Mouse (Mus musculus) limb, embryonic 11.5 days (tissue): ENCODE measurements around the gene Bak1. TPM values are rescaled to one million over a fixed set of nuclear protein-coding genes. Genes with fewer than 3 reads are reported as not detected.
A peak's percentile ranks its signal among the peaks of the same experiment; 100 is the strongest.

Experiments used
- ATAC-seq: fragments of 200-750 bp; cut with Nextera tagmentation; 2 replicates; pipeline ENCODE4 v1.8.0; 2017; ENCODE audit warnings: low read depth; ENCODE audit not compliant: insufficient number of reproducible peaks, low FRiP score, low TSS enrichment
- DNase-seq: peaks from one replicate; pipeline ENCODE4 v3.0.0-alpha.2; 2015; ENCODE audit warnings: low spot score
- H3K27ac ChIP-seq: fragments of 300-500 bp; sonication (generic); replicated peaks from 2 replicates; pipeline ENCODE4 v1.5.1; 2014; ENCODE audit warnings: low read depth, mild to moderate bottlenecking, low read length
- H3K27me3 ChIP-seq: fragments of 300-500 bp; sonication (generic); 2 replicates; pipeline ENCODE4 v1.6.1; 2014; ENCODE audit warnings: mild to moderate bottlenecking, low read length, mixed read lengths; ENCODE audit not compliant: control insufficient read depth, insufficient read depth
- H3K36me3 ChIP-seq: fragments of 300-500 bp; sonication (generic); 2 replicates; pipeline ENCODE4 v1.6.1; 2014; ENCODE audit warnings: mild to moderate bottlenecking, low read length, moderate library complexity, mixed read lengths; ENCODE audit not compliant: control insufficient read depth, insufficient read depth
- H3K4me1 ChIP-seq: fragments of 300-500 bp; sonication (generic); 2 replicates; pipeline ENCODE4 v1.6.1; 2014; ENCODE audit warnings: low read length, mixed read lengths; ENCODE audit not compliant: control insufficient read depth, insufficient read depth
- H3K4me2 ChIP-seq: fragments of 300-500 bp; sonication (generic); 2 replicates; pipeline ENCODE4 v1.6.1; 2014; ENCODE audit warnings: low read depth, mild to moderate bottlenecking, moderate library complexity; ENCODE audit not compliant: severe bottlenecking
- H3K4me3 ChIP-seq: fragments of 300-500 bp; sonication (generic); 2 replicates; pipeline ENCODE4 v1.5.1; 2014; ENCODE audit warnings: low read depth, low read length
- H3K9ac ChIP-seq: fragments of 300-500 bp; sonication (generic); 2 replicates; pipeline ENCODE4 v1.6.1; 2014; ENCODE audit warnings: mild to moderate bottlenecking, low read length
- H3K9me3 ChIP-seq: fragments of 300-500 bp; sonication (generic); 2 replicates; pipeline ENCODE4 v1.6.1; 2016; ENCODE audit warnings: low read length; ENCODE audit not compliant: control insufficient read depth
- WGBS: fragments of 180-500 bp; shearing (Covaris S2); extraction: QIAGEN DNeasy Blood & Tissue Kit; methylation state at CpG from one replicate; pipeline ENCODE4 v1.1.7; 2014; 5-methylcytosine and 5-hydroxymethylcytosine counted together
- polyA plus RNA-seq: library from polyadenylated mRNA; unstranded; fragments of >200 nt; fragmentation: Nextera tagmentation; extraction: Ambion mirVana; gene quantifications from 2 replicates; pipeline ENCODE4 v1.2.1, GENCODE M21; 2014

The Bak1 gene
- 10.9 and 15.6 TPM in 2 replicates for polyA plus RNA-seq

DNA sequence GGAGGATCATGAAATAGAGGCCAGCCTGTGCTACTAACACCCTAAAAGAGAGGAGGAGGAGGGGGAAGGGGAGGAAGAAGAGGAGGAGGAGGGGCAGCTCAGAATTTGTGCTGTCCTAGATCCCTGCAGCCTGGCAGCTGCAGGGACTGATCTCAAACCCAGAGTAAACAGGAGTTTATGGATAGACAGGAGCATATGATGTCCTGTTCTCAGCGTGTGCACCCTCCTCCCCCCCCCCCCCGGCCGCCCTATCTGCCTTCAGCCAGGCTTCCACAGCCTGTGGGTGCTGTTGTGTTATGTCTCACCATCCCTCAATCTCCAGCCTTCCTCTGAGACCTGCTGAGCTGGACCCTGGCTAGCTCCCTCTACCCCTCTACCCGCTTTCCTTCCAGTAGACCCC, at the start of gene Bak1:
Gene Bak1 (minus strand): TSS at position 101 of the 400 bp plus-strand sequence.
- Histone ChIP-seq H3K4me3 (peak within 1 kb of the TSS; percentile 79), H3K9ac (peak within 1 kb of the TSS; percentile 96), H3K9me3 (no peaks in the 10 kb centered on the region), H3K27me3 (no peaks in the 10 kb centered on the region), H3K27ac (peak within 1 kb of the TSS; percentile 79), H3K4me2 (peak within 1 kb of the TSS; percentile 89), H3K36me3 (peaks cover 8% of the 10 kb centered on the region), H3K4me1 (peaks cover 7% of the 10 kb centered on the region)
- DNase-seq (no peak), ATAC-seq (0 out of 2 replicates have a peak, but pooled peaks have one; percentile 20)
- WGBS, result 75% methylated on average over 4 of the region's 4 CpGs

DNA sequence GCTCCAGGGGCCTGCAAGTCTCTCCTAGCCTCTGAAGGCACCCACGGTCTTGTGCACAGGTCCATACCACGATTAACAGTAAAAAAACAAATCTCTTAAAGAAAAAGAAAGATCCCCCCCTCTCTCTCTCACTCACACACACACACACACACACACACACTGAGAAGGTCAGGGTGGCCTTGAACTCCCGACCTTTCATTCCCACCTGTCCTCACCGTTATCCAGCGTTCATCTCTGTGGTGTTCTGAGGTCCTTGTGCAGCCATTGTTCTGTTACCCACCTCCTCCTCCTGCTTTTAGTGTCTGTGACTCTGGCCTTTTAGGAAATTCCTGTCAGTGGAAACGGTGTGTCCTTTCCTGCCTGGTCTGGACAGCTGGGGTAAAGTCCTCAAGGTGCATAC, 49.7 kb upstream of the Bak1 start:
- ATAC-seq, result no peak
- no peaks in the 10 kb centered on the region for H3K36me3 ChIP-seq
- H3K27ac ChIP-seq, result no peak overlapping the region
- no peak overlapping the region for H3K9ac ChIP-seq
- H3K4me1 ChIP-seq, result no peaks in the 10 kb centered on the region
- no peaks in the 10 kb centered on the region for H3K9me3 ChIP-seq
- DNase-seq, result no peak
- no peak overlapping the region for H3K4me3 ChIP-seq
- H3K27me3 ChIP-seq, result no peaks in the 10 kb centered on the region
- WGBS, result 83% methylated on average over 6 of the region's 6 CpGs
- no peak overlapping the region for H3K4me2 ChIP-seq

DNA sequence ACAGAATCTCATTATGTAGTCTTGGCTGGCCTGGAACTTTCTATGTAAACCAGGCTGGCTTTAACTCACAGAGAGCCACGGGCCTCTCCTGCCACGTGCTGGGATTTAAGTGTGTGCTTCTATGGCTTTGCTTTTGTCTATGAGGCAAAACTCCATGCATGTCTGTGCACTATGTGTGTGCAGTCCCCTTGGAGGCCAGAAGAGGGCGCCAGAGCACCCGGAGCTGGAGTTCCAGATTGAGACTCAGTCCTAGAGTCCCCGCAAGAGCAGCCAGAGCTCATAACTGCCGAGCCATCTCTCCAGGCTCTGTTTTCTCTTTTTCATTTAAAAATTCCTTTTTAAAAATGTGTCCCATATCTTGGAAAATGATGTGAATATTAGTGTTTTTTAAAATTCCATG, 49.1 kb upstream of the Bak1 start:
- no peak for ATAC-seq
- Histone ChIP-seq H3K4me1 (no peaks in the 10 kb centered on the region), H3K9ac (no peak overlapping the region), H3K4me2 (no peak overlapping the region), H3K27me3 (no peaks in the 10 kb centered on the region), H3K36me3 (no peaks in the 10 kb centered on the region), H3K9me3 (no peaks in the 10 kb centered on the region), H3K27ac (no peak overlapping the region), H3K4me3 (no peak overlapping the region)
- no peak for DNase-seq
- WGBS, result 87% methylated on average over 6 of the region's 6 CpGs

DNA sequence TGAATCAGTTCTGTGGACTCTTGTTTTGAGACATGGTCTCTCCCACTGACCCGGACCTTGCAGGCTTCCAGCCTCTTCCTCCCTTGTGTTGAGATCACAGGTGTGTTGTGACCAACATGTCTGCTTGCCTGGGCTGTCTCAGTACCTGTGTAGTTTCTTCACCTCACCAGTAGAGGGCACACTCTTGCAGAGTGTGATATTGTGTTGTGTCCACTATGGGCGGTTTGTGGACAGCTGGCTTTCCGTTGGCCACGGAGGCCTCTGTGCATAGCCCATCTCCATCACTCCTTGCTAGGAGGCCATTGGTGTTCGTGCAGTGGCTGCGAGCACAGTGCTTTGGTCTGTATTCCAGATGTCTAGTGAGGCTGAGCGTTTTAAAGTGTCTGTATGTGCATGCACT, 48.3 kb upstream of the Bak1 start:
- ATAC-seq (no peak), DNase-seq (no peak)
- Histone ChIP-seq H3K27me3 (no peaks in the 10 kb centered on the region), H3K4me3 (no peak overlapping the region), H3K36me3 (no peaks in the 10 kb centered on the region), H3K4me1 (no peaks in the 10 kb centered on the region), H3K9me3 (no peaks in the 10 kb centered on the region), H3K9ac (no peak overlapping the region), H3K4me2 (no peak overlapping the region), H3K27ac (no peak overlapping the region)
- 95% methylated on average over 7 of the region's 7 CpGs for WGBS

DNA sequence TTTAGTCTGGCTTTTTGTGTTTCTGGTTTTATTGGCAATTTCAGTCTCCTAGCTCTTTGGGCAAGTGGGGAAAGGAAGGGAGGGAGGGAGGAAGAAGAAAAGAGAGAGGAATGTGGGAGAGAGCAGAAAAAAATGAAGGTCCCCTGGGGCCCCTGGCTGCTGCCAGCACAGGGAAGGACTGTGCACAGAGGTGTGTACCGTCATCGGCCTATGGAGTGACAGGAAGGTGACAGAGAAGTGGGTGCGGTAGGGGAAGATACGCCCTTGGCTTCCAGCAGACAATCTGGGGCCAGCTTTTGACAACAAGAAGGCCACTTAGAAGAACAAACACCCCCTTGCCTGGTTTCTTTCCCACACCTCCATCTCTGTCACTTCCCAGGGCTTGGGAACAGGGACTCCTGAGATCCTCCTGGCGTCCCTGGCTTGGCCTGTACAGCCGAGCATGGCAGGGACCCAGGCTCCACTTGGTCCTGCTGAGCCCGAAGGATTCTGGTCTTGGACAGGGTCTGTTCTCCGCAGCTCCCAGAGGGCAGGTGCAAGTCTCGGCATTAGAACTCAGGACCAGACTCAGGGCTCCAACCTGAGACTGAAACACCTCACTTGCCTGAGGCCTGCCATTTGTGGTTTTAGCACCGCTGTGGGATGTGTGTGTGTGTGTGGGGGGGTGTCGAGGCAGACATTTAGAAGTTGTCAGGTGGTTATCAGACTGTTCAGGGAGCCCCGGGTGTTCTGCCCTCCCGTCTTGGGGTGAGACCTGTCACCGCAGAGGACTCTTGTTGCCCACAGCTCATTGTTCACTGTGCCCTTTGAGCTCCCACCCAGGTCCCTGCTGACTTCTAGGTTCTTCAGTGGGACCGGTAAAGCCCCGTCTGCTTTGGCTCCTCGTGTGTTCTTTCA, 46.3 kb upstream of the Bak1 start:
- no peak overlapping the region for H3K27ac ChIP-seq
- H3K4me1 ChIP-seq, result no peaks in the 10 kb centered on the region
- H3K27me3 ChIP-seq, result no peaks in the 10 kb centered on the region
- no peak overlapping the region for H3K9ac ChIP-seq
- no peak overlapping the region for H3K4me2 ChIP-seq
- ATAC-seq, result no peak
- no peaks in the 10 kb centered on the region for H3K9me3 ChIP-seq
- H3K4me3 ChIP-seq, result no peak overlapping the region
- 77% methylated on average over 17 of the region's 17 CpGs for WGBS
- H3K36me3 ChIP-seq, result no peaks in the 10 kb centered on the region
- no peak for DNase-seq

DNA sequence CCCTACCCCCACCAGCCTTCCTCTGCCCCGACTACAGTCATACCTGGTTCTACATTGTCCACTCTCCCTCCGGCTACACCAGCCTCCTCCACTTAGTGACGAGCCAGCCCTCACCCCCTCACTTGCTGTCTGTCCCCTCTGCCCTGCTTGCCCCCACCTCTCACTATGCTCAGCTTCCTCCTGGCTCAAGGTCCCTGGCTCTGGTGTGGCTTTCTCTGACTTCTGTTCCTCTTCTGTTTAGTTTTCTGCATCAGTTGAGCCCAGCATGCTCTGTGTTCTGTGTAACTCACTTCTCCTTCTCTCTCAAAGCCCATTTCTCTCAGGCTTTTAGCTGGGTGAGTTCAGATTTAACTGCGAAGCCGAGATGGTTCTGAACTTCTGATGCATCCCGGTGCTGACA, 45.4 kb upstream of the Bak1 start:
- H3K4me3 ChIP-seq, result no peak overlapping the region
- no peaks in the 10 kb centered on the region for H3K4me1 ChIP-seq
- H3K4me2 ChIP-seq, result no peak overlapping the region
- DNase-seq (no peak), ATAC-seq (no peak)
- H3K9me3 ChIP-seq, result no peaks in the 10 kb centered on the region
- H3K36me3 ChIP-seq, result no peaks in the 10 kb centered on the region
- H3K27me3 ChIP-seq, result no peaks in the 10 kb centered on the region
- H3K9ac ChIP-seq, result no peak overlapping the region
- H3K27ac ChIP-seq, result no peak overlapping the region
- WGBS, result 81% methylated on average over 6 of the region's 6 CpGs

DNA sequence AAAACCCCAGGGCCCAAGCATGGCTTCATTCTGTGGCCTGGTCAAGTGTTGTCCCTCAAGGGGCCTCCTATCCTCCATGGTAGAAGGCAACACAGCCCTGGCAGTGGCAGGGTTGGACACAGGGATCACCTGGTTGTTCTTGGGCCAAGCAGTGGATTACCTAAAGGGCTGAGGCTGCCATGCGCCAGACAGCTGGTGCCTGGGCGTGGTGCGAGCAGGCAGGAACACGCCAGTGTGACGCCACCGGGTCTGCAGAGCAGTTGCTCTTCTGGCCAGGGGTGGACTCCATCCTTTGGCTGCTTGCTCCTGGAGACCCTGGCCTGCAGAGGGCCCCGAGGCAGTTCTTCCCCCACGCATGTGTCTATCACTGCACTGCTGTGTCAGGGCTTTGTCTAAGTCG, 45.0 kb upstream of the Bak1 start:
- WGBS, result 75% methylated on average over 9 of the region's 9 CpGs
- no peaks in the 10 kb centered on the region for H3K4me1 ChIP-seq

DNA sequence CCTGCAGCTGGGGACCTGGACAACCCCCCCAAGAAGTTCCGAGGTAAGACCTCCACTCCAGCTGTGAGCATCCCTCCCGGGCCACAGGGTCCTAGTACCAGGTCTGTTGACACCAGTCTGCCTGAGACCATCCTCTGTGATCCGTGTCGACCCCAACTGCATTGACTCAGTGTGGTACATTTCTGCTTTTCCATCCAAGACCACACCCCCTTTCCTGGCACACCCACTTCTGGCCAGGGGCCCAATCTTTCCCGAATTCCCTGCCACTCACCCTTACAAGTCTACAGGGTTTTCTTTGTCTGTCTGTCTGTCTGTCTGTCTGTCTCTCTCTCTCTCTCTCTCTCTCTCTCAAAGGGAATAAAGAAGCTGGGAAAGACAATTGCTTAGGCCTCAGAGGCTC, 44.3 kb upstream of the Bak1 start:
- Histone ChIP-seq H3K27ac (no peak overlapping the region), H3K4me3 (no peak overlapping the region), H3K36me3 (no peaks in the 10 kb centered on the region), H3K4me1 (no peaks in the 10 kb centered on the region), H3K4me2 (no peak overlapping the region), H3K9ac (no peak overlapping the region), H3K9me3 (no peaks in the 10 kb centered on the region), H3K27me3 (no peaks in the 10 kb centered on the region)
- DNase-seq, result no peak
- 84% methylated on average over 5 of the region's 5 CpGs for WGBS
- no peak for ATAC-seq

More for the DNA sequence above, 45.0 kb upstream of the Bak1 start:
- Histone ChIP-seq H3K4me3 (no peak overlapping the region), H3K27me3 (no peaks in the 10 kb centered on the region), H3K27ac (no peak overlapping the region), H3K4me2 (no peak overlapping the region), H3K9ac (no peak overlapping the region), H3K36me3 (no peaks in the 10 kb centered on the region), H3K9me3 (no peaks in the 10 kb centered on the region)
- no peak for ATAC-seq
- DNase-seq, result no peak
